Mouse (Mus musculus) heart, adult 2 months (tissue): Measurements from ENCODE around the gene Galnt6. TPM values are rescaled to one million over a fixed set of nuclear protein-coding genes. Genes with fewer than 3 reads are reported as not detected.
"Not testable (repeated sequence)": the region's sequence is repeated elsewhere in the genome, so short reads cannot be mapped to it uniquely, and the experiment has no call there.

Experiments used
- DNase-seq, 2 experiments: peaks; one replicate each; pipeline ENCODE4 v3.0.0; 2021
- H3K27ac ChIP-seq: fragments of 200-600 bp; 2 replicates; pipeline ENCODE4 v1.8.1; 2022
- H3K27me3 ChIP-seq: fragments of 200-500 bp; 2 replicates; pipeline ENCODE4 v1.6.1; 2012; ENCODE audit warnings: mild to moderate bottlenecking, low read length, inconsistent platforms, mixed read lengths; ENCODE audit not compliant: control insufficient read depth, insufficient read depth
- H3K36me3 ChIP-seq: fragments of 200-500 bp; 2 replicates; pipeline ENCODE4 v1.6.1; 2012; ENCODE audit warnings: low read length, inconsistent platforms; ENCODE audit not compliant: control insufficient read depth, insufficient read depth
- H3K4me1 ChIP-seq: fragments of 200-500 bp; 2 replicates; pipeline ENCODE4 v1.6.1; 2011; ENCODE audit warnings: low read length; ENCODE audit not compliant: control insufficient read depth, insufficient read depth
- H3K4me3 ChIP-seq: fragments of 200-600 bp; 2 replicates; pipeline ENCODE4 v1.8.1; 2022
- H3K79me2 ChIP-seq: fragments of 200-500 bp; replicated peaks from 2 replicates; pipeline ENCODE4 v1.6.1; 2012; ENCODE audit warnings: mild to moderate bottlenecking, inconsistent platforms, low read length, moderate library complexity, mixed read lengths; ENCODE audit not compliant: control insufficient read depth, insufficient read depth
- H3K9ac ChIP-seq: fragments of 200-500 bp; 2 replicates; pipeline ENCODE4 v1.6.1; 2012; ENCODE audit warnings: low read depth, mild to moderate bottlenecking, control low read depth, inconsistent platforms, low read length, mixed read lengths
- CTCF ChIP-seq: fragments of 200-600 bp; IDR thresholded peaks from 2 replicates; pipeline ENCODE4 v1.8.1; 2022; ENCODE audit warnings: antibody characterized with exemption, mild to moderate bottlenecking, moderate library complexity
- EP300 ChIP-seq: fragments of 200-500 bp; IDR thresholded peaks from 2 replicates; pipeline ENCODE4 v1.6.1; 2011; ENCODE audit warnings: low read depth, low read length, control low read depth; ENCODE audit not compliant: insufficient read depth
- POLR2A ChIP-seq: fragments of 200-500 bp; IDR thresholded peaks from 2 replicates; pipeline ENCODE4 v1.6.1; 2011; ENCODE audit warnings: mild to moderate bottlenecking, low read depth, low read length, control low read depth; ENCODE audit not compliant: insufficient read depth
- WGBS: fragments of 180-500 bp; shearing (Covaris S2); methylation state at CpG from one replicate; pipeline ENCODE4 v1.1.7; 2018; 5-methylcytosine and 5-hydroxymethylcytosine counted together
- intact Hi-C: fragments of 180-260 bp; cut with DNase I; formaldehyde crosslinking; loops from one replicate; pipeline ENCODE4 v1.15.1; 2025
- polyA plus RNA-seq: library from polyadenylated mRNA; depleted of rRNA; stranded (reverse); fragments of >200 nt; gene quantifications from 2 replicates; pipeline ENCODE4 v1.2.3, GENCODE M21; 2012
- total RNA-seq, 2 experiments: library from RNA; stranded (reverse); gene quantifications; 2 replicates each; pipeline ENCODE4 v1.2.3; 2021

Galnt6 gene
- total and polyA plus RNA-seq, 3 experiments: 0.65 to 0.89 (median 0.78) TPM

- Histone ChIP-seq H3K79me2 (no peaks in the 10 kb centered on the region), H3K36me3 (no peaks in the 10 kb centered on the region), H3K4me1 (no peaks in the 10 kb centered on the region), H3K27me3 (no peaks in the 10 kb centered on the region), H3K27ac (no peak overlapping the region), H3K4me3 (no peak overlapping the region), H3K9ac (no peak overlapping the region)
- TF ChIP-seq CTCF (peak; percentile 30), EP300 (no peak)
- DNase-seq: no peak
- WGBS: 81% methylated on average over 4 of the region's 4 CpGs
- intact Hi-C loops: no loop called here
These were observed 43.5 kb upstream of the Galnt6 start for GRCm38 (mm10) chr15:100772685-100773084.

DNA sequence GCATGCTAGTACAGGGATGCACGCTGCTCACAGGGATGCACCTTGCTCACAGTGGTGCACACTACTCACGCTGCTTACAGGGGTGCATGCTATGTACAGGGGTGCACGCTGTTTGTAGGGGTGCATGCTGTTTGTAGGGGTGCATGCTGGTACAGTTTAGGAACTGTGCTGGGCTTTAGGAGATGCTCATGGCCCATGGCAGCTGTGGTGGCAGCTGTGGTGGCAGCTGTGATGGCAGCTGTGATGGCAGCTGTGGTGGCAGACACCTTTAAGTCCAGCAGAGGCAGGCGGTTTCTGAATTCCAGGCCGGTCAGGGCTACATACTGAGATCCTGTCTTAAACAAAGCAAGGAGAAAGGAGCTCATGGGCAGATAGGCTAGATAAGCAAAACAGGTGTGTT lies 41.2 kb upstream of the Galnt6 start:
- Histone ChIP-seq H3K4me1 (no peaks in the 10 kb centered on the region), H3K27me3 (no peaks in the 10 kb centered on the region), H3K9ac (no peak overlapping the region), H3K4me3 (no peak overlapping the region), H3K36me3 (no peaks in the 10 kb centered on the region), H3K27ac (no peak overlapping the region), H3K79me2 (no peaks in the 10 kb centered on the region)
- no peak for TF ChIP-seq CTCF
- no peak for TF ChIP-seq EP300
- no peak for TF ChIP-seq POLR2A
- no peak for DNase-seq
- intact Hi-C loops: no loop called here
- WGBS: 94% methylated on average over 5 of the region's 5 CpGs

DNA sequence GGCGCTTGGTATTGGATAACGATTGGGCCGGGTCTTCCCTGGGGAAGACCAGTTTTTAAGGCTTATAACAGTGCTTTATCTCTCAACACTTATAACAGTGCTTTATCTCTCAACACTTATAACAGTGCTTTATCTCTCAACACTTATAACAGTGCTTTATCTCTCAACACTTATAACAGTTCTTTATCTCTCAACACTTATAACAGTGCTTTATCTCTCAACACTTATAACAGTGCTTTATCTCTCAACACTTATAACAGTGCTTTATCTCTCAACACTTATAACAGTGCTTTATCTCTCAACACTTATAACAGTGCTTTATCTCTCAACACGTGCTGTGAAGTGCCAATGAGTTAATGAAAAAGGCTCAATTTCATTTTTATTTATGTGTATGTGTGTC lies 39.8 kb upstream of the Galnt6 start:
- WGBS: 60% methylated on average over 4 of the region's 4 CpGs
- H3K4me1 ChIP-seq, H3K4me3 ChIP-seq, H3K9ac ChIP-seq, H3K36me3 ChIP-seq, H3K27me3 ChIP-seq, H3K27ac ChIP-seq, DNase-seq, intact Hi-C loops, H3K79me2 ChIP-seq: not testable (repeated sequence)

DNA sequence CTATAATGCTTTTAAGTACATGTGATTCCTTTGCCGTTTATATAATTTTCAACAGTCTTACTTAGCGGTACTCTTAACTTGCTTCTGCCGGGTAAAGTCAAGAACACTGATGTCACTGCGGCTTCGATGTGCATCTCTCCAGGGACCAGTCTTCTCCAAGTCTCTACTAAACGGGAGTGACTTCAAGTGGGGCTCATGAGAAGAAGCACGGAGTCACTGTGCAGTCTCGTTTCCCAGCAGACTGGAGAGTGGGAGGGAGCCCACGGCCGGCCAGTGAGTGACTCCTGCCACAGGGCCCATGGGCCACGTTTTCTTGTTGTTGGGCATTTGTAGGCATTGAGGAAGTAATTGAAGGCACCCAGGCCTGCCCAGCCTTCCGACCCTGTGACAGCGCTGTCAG lies 38.7 kb upstream of the Galnt6 start:
- no peaks in the 10 kb centered on the region for H3K4me1 ChIP-seq
- H3K9ac ChIP-seq: no peak overlapping the region
- H3K36me3 ChIP-seq: no peaks in the 10 kb centered on the region
- no peak for DNase-seq
- H3K27me3 ChIP-seq: peaks cover 3% of the 10 kb centered on the region
- no peak overlapping the region for H3K4me3 ChIP-seq
- TF ChIP-seq CTCF (no peak), POLR2A (no peak), EP300 (no peak)
- H3K79me2 ChIP-seq: no peaks in the 10 kb centered on the region
- intact Hi-C loops: no loop called here
- H3K27ac ChIP-seq: no peak overlapping the region
- WGBS: 74% methylated on average over 13 of the region's 13 CpGs

DNA sequence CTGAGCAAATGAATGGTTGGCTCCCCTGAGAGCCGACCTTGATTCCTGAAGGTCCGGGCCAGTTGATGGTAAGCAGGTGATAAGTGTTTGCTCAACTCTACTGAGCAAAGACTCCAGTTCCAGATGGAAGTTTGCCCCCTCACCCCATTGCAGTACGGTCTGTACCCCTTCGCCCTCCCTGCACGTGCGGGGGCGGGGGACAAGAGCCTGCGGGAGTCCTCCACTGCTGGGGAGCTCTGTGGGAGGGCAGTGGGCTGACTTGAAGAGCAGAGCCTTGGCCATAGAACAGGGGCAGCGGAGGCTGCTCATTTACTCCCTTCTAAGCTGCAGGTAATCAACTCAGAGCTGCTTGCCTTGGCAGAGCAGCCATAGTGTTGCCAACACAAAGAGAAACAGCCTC lies 37.6 kb upstream of the Galnt6 start:
- DNase-seq: no peak
- no peak overlapping the region for H3K9ac ChIP-seq
- no peaks in the 10 kb centered on the region for H3K4me1 ChIP-seq
- H3K27me3 ChIP-seq: peaks cover 5% of the 10 kb centered on the region
- H3K79me2 ChIP-seq: no peaks in the 10 kb centered on the region
- 70% methylated on average over 9 of the region's 9 CpGs for WGBS
- H3K27ac ChIP-seq: no peak overlapping the region
- TF ChIP-seq EP300: no peak
- no peak for TF ChIP-seq CTCF
- no peak for TF ChIP-seq POLR2A
- H3K36me3 ChIP-seq: no peaks in the 10 kb centered on the region
- intact Hi-C loops: no loop called here
- H3K4me3 ChIP-seq: no peak overlapping the region

DNA sequence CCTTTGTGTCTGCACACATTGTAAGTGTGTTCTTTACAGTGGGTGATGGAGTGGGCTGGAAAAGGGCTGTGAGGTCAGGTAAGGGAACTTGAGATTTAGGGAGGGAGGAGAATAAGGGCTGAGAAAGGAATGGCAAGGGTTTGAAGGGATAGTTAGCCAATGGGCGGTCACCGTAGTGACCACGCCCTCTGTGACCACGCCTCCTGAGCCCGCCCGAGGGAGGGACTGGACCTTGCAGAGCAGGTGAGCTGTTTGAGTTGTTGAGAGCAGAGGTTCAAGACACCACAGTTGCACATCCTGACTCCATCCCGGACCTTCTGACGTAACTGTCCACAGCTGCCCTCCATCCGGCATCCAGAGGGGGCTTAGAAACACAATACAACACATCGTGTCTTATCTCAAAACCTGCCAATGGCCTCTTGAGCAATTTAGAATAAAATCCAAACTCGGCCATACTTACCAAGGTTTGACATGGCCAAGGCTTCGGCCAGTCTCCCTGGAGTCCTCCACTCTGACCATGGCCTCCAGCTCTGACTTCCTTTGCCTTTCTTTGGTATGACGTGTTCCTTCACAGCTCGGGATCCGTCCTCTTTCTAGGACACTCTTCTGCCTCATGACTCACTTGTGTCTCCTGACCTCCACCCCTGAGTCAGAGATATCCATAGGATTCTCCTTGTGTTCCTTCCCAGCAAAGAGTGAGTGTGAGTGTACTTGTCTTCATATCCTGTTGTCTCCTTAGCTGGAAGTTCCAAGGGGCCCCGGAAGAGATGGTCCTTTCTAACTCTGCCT lies 35.2 kb upstream of the Galnt6 start:
- H3K27ac ChIP-seq: no peak overlapping the region
- no peak overlapping the region for H3K9ac ChIP-seq
- peaks cover 7% of the 10 kb centered on the region for H3K27me3 ChIP-seq
- no peak overlapping the region for H3K4me3 ChIP-seq
- no peak for TF ChIP-seq EP300
- no peak for TF ChIP-seq POLR2A
- TF ChIP-seq CTCF: no peak
- no peaks in the 10 kb centered on the region for H3K79me2 ChIP-seq
- intact Hi-C loops: loop anchor here (5.0 kb wide), 1 partner anchor 48 kb away; no protein-coding TSS in a partner anchor
- no peaks in the 10 kb centered on the region for H3K36me3 ChIP-seq
- H3K4me1 ChIP-seq: no peaks in the 10 kb centered on the region
- 59% methylated on average over 16 of the region's 16 CpGs for WGBS
- no peak for DNase-seq
